Mouse (Mus musculus): ENCODE results near the gene Plppr1. TPM values are rescaled to one million over a fixed set of nuclear protein-coding genes. Genes with fewer than 3 reads are reported as not detected.

Gene Plppr1
- polyA plus RNA-seq, 1 experiment from 2014 or later: 4.6 TPM

DNA sequence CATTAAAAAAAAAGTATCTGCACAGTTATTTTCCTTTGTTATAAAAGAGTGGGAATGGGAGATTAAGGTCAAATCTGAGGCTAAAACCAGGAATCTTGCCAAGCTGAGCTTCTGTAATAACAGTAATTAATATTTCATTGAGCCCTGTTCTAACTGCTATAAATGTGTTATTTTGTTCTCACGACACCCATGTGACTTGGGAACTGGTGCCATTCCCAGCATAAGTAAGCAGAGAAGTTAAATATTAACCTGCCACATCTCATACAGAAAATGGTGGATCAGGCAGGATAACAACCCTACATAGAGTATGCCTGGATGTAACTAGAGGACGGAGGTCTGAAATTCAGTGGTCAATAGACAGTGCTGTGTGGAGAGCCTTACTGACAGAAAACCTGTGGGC lies 90.2 kb downstream of the Plppr1 start:
- DNase-seq (ENCODE audit: extremely low spot score, low spot score): no peak
- Histone ChIP-seq H3K4me1 (peaks cover 10% of the 10 kb centered on the region), H3K9me3 (no peaks in the 10 kb centered on the region), H3K4me3 (no peak overlapping the region), H3K27ac (no peak overlapping the region), H3K27me3 (ENCODE audit: poor library complexity, severe bottlenecking) (no peaks in the 10 kb centered on the region), H3K36me3 (replicated peaks) (no peaks in the 10 kb centered on the region)
- WGBS: 89% methylated on average over 2 of the region's 2 CpGs

- Histone ChIP-seq H3K27me3 (ENCODE audit: poor library complexity, severe bottlenecking) (no peaks in the 10 kb centered on the region), H3K4me3 (no peak overlapping the region), H3K36me3 (replicated peaks) (no peaks in the 10 kb centered on the region), H3K9me3 (no peaks in the 10 kb centered on the region), H3K27ac (no peak overlapping the region), H3K4me1 (peaks cover 10% of the 10 kb centered on the region)
- peak; percentile 36 for DNase-seq (ENCODE audit: extremely low spot score, low spot score)
- WGBS: 43% methylated on average over 5 of the region's 5 CpGs
Measured at GRCm38 (mm10) chr4:49153849-49154248, 94.8 kb downstream of the Plppr1 start.

GRCm38 (mm10) chr4:49156781-49157180 lies 97.7 kb downstream of the Plppr1 start:
- Histone ChIP-seq H3K27me3 (ENCODE audit: poor library complexity, severe bottlenecking) (no peaks in the 10 kb centered on the region), H3K4me3 (no peak overlapping the region), H3K36me3 (replicated peaks) (no peaks in the 10 kb centered on the region), H3K9me3 (no peaks in the 10 kb centered on the region), H3K27ac (no peak overlapping the region), H3K4me1 (no peaks in the 10 kb centered on the region)
- DNase-seq (ENCODE audit: extremely low spot score, low spot score): no peak
- 83% methylated on average over 1 of the region's 1 CpGs for WGBS

DNA sequence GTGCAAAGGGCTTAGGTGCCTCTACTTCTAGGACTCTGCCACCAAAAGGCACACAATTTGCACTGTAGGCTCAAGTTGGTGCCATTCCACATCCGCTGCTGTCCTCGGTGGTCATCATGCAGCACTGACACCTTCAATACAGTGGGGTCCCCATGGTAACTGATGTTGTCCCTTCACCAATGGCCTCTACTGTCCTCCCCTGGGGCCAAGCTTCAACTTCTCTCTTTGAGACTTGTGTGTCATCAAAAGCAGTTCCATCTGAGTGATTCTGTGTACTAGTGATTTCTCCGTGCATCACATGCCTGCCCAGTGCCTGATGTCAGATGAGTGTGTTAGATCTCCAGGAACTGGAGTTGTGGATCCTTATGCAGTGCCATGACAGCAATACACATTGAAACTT lies 104.2 kb downstream of the Plppr1 start:
- Histone ChIP-seq H3K9me3 (no peaks in the 10 kb centered on the region), H3K4me3 (no peak overlapping the region), H3K27me3 (ENCODE audit: poor library complexity, severe bottlenecking) (no peaks in the 10 kb centered on the region), H3K36me3 (replicated peaks) (no peaks in the 10 kb centered on the region), H3K27ac (no peak overlapping the region), H3K4me1 (no peaks in the 10 kb centered on the region)
- WGBS: 89% methylated on average over 3 of the region's 3 CpGs
- no peak for DNase-seq (ENCODE audit: extremely low spot score, low spot score)

- no peaks in the 10 kb centered on the region for H3K9me3 ChIP-seq
- H3K4me1 ChIP-seq: no peaks in the 10 kb centered on the region
- no peaks in the 10 kb centered on the region for H3K27me3 ChIP-seq (ENCODE audit: poor library complexity, severe bottlenecking)
- H3K4me3 ChIP-seq: no peak overlapping the region
- H3K36me3 ChIP-seq (replicated peaks): no peaks in the 10 kb centered on the region
- no peak overlapping the region for H3K27ac ChIP-seq
- DNase-seq (ENCODE audit: extremely low spot score, low spot score): no peak
- WGBS: 86% methylated on average over 3 of the region's 3 CpGs
Measured at GRCm38 (mm10) chr4:49166391-49166790, 107.3 kb downstream of the Plppr1 start.

- Histone ChIP-seq H3K9me3 (no peaks in the 10 kb centered on the region), H3K4me3 (no peak overlapping the region), H3K4me1 (no peaks in the 10 kb centered on the region), H3K36me3 (replicated peaks) (no peaks in the 10 kb centered on the region), H3K27me3 (ENCODE audit: poor library complexity, severe bottlenecking) (no peaks in the 10 kb centered on the region), H3K27ac (no peak overlapping the region)
- no peak for DNase-seq (ENCODE audit: extremely low spot score, low spot score)
- WGBS: 88% methylated on average over 5 of the region's 5 CpGs
Measured at GRCm38 (mm10) chr4:49167030-49167429, 108.0 kb downstream of the Plppr1 start.

DNA sequence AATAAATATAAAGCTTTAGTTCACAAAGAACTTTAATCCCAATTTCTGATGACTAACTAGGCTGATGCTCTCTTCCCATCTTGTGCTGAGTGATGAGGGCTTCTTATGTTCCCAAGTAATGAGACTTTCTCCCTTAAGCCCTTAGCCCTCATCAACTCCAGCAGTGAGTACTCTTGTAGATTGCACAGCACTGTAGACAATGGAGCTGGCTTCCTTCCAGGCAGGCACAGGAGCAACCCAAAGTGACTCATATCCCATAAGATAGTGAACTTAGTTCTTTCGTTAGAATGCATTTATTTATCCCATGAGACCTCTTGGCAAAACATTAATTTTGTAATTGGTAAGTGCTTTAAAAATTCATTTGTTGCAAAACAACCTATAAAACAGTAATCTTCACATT lies 110.4 kb downstream of the Plppr1 start:
- no peak for DNase-seq (ENCODE audit: extremely low spot score, low spot score)
- Histone ChIP-seq H3K36me3 (replicated peaks) (no peaks in the 10 kb centered on the region), H3K9me3 (no peaks in the 10 kb centered on the region), H3K27ac (no peak overlapping the region), H3K27me3 (ENCODE audit: poor library complexity, severe bottlenecking) (no peaks in the 10 kb centered on the region), H3K4me3 (no peak overlapping the region), H3K4me1 (no peaks in the 10 kb centered on the region)
- WGBS: 88% methylated on average over 1 of the region's 1 CpGs

- Histone ChIP-seq H3K4me3 (no peak overlapping the region), H3K27ac (no peak overlapping the region), H3K4me1 (0 out of 2 replicates have a peak, but pooled peaks cover 3% of the 10 kb centered on the region), H3K27me3 (ENCODE audit: poor library complexity, severe bottlenecking) (no peaks in the 10 kb centered on the region), H3K36me3 (replicated peaks) (no peaks in the 10 kb centered on the region), H3K9me3 (no peaks in the 10 kb centered on the region)
- DNase-seq (ENCODE audit: extremely low spot score, low spot score): no peak
- WGBS: 85% methylated on average over 2 of the region's 2 CpGs
Measured at GRCm38 (mm10) chr4:49178101-49178500, 119.0 kb downstream of the Plppr1 start.

DNA sequence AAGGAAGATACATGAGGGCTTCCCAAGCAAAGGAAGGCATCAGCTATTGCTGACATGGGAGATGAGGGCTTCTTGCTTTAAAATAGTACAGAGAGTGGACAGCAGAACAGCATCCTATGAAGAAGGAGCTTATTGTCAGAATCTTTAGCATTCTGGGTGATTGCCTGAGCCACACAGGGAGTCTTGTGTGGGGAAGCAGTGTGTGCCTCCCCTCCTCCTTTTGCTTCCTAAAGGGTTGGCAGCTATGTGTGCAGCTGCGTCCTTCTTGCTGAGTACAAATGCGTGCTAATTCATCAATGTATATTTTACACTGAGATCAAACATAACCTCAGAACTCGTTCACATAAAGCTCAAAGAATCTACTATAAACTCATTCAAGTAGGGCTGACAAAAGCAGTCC lies 119.8 kb downstream of the Plppr1 start:
- WGBS: 85% methylated on average over 3 of the region's 3 CpGs

DNA sequence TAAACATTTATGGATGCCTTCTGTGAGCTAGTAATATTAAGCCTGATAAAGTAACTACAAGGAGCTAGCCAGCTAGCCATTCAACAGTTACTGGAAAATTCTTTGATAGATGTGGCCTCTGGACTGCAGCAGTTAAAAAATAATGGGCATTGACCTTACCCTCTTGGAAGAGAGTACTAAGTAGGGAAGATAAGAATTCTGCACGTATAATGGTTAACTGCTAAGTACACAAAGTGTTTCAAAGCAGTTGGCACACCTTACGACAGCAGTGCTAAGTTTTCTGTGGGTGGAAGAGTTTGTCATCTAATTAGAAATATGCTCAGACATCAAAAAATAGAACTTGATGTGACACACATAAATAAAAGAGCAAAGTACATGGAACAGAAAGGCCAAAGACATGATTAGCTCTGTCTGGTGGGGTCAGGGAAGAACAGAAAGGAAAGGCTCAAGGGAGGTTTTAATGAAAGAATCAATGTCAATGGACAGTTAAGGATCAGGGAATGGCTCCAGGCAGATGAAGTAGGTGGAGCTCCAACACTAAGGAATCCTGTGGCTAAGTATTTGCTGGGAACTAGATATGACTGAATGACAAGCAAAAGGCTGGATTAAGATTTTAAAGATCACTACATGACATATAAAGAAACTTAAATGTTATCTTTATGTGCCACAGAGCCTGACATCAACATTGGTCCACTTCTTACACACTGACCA lies 120.6 kb downstream of the Plppr1 start:
- Histone ChIP-seq H3K9me3 (no peaks in the 10 kb centered on the region), H3K27ac (no peak overlapping the region), H3K4me3 (no peak overlapping the region), H3K36me3 (replicated peaks) (no peaks in the 10 kb centered on the region), H3K27me3 (ENCODE audit: poor library complexity, severe bottlenecking) (no peaks in the 10 kb centered on the region), H3K4me1 (0 out of 2 replicates have a peak, but pooled peaks cover 3% of the 10 kb centered on the region)
- no peak for DNase-seq (ENCODE audit: extremely low spot score, low spot score)
- WGBS: 76% methylated on average over 2 of the region's 2 CpGs

More for the DNA sequence above, 119.8 kb downstream of the Plppr1 start:
- H3K9me3 ChIP-seq: no peaks in the 10 kb centered on the region
- 0 out of 2 replicates have a peak, but pooled peaks cover 3% of the 10 kb centered on the region for H3K4me1 ChIP-seq
- H3K36me3 ChIP-seq (replicated peaks): no peaks in the 10 kb centered on the region
- H3K27ac ChIP-seq: no peak overlapping the region
- DNase-seq (ENCODE audit: extremely low spot score, low spot score): no peak
- H3K4me3 ChIP-seq: no peak overlapping the region
- H3K27me3 ChIP-seq (ENCODE audit: poor library complexity, severe bottlenecking): no peaks in the 10 kb centered on the region

DNA sequence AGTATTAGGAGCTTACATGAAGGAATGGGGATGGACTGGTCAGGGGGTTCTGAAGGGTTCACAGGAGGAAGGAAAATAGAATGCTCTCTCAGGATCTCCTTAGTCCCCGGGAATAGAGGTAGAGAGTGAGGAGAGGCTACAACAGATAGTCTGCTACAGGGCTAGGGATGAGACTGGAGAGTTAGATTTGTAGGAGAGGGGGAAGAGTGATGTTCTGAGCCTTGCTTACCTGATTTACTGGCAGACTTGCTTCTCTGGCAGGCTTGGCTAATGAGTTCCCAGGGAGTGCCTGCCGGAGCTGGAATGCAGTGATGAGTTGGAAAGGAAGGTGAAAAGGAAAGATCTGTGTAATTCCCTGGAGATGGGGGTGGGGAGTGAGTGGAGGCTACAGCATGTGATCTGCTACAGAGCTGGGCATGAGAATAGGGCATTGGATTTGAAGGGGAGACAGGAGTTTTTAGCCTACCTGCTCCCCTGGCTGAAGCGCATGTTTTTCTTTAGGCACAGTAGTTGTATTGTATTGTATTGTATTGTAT lies 131.0 kb downstream of the Plppr1 start:
- H3K36me3 ChIP-seq (replicated peaks): no peaks in the 10 kb centered on the region
- 68% methylated on average over 3 of the region's 3 CpGs for WGBS
- H3K27me3 ChIP-seq (ENCODE audit: poor library complexity, severe bottlenecking): no peaks in the 10 kb centered on the region
- no peak overlapping the region for H3K4me3 ChIP-seq
- DNase-seq (ENCODE audit: extremely low spot score, low spot score): no peak
- H3K4me1 ChIP-seq: 0 out of 2 replicates have a peak, but pooled peaks cover 4% of the 10 kb centered on the region
- no peak overlapping the region for H3K27ac ChIP-seq
- no peaks in the 10 kb centered on the region for H3K9me3 ChIP-seq

DNA sequence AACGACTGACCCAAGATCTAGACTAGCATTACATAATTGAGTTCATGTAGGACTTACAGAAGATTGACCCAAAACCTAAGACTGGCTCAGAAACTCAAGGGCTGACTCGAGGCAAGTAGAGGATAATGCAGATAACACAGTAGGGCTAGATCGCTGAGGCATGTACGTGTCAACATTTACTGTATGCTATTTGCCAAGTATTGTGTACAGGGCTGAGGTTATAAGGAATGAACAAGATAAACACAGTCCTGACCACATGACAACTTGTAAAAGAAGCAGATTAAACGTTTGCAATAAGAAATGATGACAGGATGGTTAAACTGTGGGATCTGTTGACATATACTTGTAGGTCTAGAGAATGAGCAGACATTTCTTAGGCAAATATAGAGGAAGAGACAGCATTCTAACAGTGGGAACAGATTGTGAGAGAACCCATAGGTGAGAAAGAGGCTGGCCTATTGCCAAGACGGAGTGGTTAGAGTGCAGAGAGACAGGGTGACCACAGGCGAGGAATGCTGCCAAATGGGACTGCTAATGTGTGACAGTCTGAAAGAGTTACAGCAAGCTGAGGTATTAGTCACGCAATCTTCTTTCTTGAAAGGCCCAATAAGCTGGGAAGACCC lies 138.2 kb downstream of the Plppr1 start:
- Histone ChIP-seq H3K27me3 (ENCODE audit: poor library complexity, severe bottlenecking) (no peaks in the 10 kb centered on the region), H3K27ac (no peak overlapping the region), H3K9me3 (no peaks in the 10 kb centered on the region), H3K4me3 (no peak overlapping the region), H3K4me1 (no peaks in the 10 kb centered on the region), H3K36me3 (replicated peaks) (no peaks in the 10 kb centered on the region)
- no peak for DNase-seq (ENCODE audit: extremely low spot score, low spot score)
- 86% methylated on average over 8 of the region's 8 CpGs for WGBS

DNA sequence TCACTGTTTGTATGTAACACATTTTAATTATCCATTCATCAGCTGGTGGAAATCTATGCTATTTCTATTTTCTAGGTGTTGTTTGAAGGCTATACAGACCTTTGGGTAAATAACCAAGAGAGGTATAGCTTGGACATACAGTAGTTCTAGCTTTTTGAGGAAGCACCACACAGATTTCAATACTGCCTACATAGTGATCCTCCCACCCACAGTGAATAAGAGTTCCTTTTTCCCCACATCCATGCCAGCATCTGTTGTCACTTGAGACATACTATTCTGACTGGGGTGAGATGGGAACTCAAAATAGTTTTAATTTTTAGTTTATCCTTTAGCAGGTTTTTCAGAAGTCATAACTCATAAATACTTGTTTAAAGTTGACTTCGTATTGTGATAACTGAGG lies 151.4 kb downstream of the Plppr1 start:
- Histone ChIP-seq H3K4me1 (no peaks in the 10 kb centered on the region), H3K36me3 (replicated peaks) (no peaks in the 10 kb centered on the region), H3K27me3 (ENCODE audit: poor library complexity, severe bottlenecking) (no peaks in the 10 kb centered on the region), H3K9me3 (no peaks in the 10 kb centered on the region), H3K27ac (no peak overlapping the region), H3K4me3 (no peak overlapping the region)
- no peak for DNase-seq (ENCODE audit: extremely low spot score, low spot score)
- 90% methylated on average over 1 of the region's 1 CpGs for WGBS

Data from forebrain, embryonic 10.5 days (tissue).